Mouse (Mus musculus): Measurements from ENCODE around the gene Gdf9.
"Not testable (repeated sequence)": the region's sequence is repeated elsewhere in the genome, so short reads cannot be mapped to it uniquely, and the experiment has no call there.

Gene Gdf9

DNA sequence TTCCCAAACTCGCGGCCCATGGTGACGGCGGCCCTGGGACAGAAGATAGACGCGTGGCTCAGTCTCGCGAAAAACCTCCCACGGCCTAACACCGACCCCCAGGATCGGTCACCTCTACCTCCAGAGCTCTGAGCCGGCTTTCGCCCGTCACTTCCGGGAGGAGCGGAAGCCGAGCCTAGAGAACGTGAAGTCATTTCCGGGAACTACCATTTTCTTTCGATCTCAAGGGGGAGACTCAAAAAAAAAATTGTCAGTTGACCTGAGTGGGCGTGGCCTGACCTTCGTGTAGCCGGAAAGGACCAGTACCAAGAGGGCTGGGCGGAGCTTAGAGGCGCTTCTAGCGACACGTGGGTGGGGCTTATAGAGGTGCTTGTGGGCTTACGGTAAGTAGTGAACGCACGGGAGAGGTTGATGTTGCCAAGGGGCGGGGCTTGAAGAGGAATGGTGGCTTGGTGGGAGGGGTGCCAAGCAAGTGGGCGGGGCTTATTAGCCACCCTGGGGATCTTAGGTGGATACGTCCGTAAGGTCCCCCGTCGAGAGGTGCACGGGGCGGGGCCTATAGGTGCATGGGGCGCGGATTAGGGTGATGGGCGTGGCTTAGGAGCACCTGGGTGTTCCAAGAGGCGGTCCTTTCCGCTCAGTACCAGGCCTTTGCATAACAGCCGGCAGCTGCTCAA lies at the start of gene Gdf9, which contains the start of gene Uqcrq:
Gene Gdf9, plus strand, starts transcription at position 354 of the 677 bp plus-strand sequence.
Gene Uqcrq, minus strand, starts transcription at position 162 of the 677 bp plus-strand sequence.
- peak; percentile 99 to 100 for DNase-seq

DNA sequence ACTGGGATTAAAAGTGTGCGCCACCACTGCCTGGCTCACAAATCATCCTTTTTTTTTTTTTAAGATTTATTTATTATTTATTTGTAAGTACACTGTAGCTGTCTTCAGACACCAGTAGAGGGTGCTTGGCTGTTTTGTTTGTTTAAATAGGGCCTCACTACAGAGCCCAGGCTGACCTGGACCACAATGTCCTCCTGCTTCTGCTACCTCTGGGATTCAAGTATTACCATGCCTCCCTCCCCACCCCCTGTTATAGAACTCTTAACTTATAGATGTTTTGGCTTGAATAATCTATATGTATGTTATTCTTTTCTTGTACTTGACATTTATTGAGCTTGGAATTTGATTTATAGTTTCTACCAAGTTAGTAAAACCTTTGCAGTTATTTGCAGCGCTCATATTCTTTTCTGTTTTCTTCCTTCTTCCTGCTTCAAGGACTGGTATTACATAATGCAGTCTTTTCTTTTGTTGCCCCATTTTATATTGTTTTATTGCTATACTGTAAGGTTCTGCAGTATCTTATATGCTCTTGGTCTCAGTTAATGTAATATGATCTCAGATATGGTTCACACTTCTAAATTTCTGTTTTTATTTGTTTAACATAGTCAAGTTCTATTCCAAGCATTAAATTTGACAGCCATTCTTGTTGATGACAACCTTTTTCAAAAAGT lies 46.9 kb upstream of the Gdf9 start:
- no peak for DNase-seq

DNA sequence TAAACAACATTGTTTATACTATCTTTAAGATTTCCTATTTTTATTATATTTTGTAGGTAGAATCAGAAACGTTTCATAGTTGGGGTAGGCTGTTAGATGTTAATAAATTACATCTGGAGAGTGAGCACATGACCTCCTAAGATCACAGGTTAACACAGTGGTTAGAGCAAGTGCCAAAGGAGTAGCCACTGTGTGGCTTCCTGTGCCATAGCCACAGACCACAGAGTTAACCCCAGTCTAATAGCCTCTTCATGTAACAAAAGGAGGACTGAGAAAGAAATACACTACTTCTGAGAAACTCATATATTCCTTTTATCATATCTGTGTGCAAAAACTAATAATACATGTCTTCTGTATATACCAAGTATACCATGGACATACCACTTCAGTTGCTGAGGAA lies 37.0 kb upstream of the Gdf9 start:
- DNase-seq, result no peak

DNA sequence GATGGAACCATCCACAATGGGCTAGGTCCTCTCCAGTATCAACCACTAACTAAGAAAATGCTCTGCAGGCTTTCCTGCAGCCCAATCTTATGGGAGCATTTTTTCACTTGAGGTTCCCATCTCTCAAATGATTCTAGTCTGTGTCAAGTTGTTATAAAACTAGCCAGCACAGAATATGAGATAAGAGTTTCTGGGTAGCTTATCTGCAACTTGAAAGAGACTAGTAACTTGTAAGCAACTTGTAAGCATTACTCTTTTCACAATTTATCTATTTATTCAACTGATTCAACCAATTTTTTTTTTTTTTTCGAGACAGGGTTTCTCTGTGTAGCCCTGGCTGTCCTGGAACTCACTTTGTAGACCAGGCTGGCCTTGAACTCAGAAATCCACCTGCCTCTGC lies 27.2 kb upstream of the Gdf9 start:
- no peak for DNase-seq

DNA sequence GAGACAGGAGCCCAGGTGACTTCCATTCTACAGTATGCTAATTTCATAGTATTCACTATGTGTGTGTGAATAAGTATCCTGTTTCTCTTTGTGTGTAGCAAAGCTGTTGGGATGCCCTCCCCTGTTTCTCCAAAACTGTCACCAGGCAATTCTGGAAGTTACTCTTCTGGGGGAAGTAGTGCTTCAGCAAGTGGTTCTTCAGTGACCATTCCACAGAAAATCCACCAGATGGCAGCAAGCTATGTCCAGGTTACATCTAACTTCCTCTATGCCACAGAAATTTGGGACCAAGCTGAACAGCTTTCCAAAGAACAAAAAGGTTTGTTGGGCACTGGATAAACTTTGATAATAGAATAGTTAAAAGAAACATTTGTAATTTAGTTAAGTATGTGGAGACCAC lies 19.1 kb upstream of the Gdf9 start:
- DNase-seq, result no peak

DNA sequence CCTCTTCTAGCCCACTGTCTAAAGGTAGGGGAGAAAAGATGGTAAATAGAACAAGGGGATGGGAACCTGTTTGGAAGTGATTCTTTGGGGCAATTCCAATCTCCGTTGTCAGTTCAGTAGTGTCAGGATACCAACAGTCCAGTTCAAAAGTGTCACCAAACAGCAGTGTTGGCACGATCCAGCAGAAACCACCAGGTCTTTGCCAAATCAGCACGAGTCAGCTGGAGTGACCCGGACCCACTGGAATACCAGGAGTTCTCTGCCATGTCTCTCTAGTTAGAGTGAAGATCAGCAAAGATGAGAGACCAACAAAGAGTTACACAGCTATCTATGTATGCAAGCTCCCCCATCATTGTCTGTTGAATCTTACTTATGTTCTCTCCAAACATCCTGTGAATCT lies 17.0 kb upstream of the Gdf9 start:
- DNase-seq, result no peak

DNA sequence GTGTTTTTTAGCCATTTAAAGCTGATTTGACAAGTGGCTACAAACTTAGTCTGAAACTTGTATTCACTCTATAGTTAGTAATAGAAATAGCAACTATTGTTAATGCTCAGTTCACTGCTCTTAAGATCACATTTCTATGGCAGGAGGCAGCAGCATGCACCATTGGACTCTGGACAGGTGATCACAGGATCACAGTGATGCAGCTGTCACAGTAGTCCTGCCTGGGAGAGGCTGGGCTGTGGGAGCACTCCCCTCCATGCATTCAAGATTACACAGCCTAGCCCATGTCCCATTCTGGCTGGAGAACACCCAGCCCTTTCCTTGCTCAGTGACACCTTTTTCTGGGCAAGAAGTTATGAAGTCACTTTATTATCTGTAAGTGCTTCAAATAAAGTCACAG lies 12.8 kb upstream of the Gdf9 start:
- DNase-seq, result no peak

DNA sequence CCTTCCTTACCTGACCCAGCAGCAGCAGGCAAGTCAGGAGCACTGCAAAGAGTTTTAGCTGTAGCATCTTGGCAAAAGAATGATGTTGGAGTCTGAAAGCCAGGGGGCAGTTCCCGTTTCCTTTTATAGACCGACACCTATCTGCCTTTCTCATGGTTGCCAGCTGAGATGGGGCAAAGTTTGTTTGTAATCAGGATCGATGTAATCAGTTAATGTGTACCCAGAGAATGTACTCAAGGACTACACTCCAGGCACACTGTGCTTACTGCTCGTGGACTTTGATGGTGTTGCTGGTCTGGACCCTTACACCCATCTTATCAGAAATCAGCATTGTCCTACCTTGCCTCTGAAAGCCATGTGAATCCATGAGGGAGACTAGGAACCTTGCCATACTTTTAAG lies 7.8 kb upstream of the Gdf9 start, which contains the start of gene Leap2:
Gene Leap2, minus strand, starts transcription at position 135 of the 400 bp plus-strand sequence.
- no peak for DNase-seq

DNA sequence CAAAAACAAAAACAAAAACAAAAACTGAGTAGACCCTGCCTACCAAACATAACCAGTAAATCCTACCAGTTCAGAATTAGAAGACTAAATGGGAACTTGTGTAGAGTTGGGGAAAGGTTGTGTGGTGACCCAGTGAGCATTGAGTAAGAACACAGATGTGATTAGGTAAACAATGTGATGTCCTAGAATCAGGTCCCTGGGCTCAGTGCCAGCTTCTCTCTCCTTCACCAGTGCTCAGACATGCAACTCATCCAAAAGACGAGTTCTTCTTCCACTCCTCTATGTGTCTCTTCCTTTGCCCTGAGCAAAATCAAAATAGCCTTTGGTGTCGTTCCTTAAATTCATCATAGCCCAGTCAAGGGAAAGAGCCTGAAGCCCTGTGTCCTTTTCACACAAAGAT lies 6.0 kb upstream of the Gdf9 start:
- no peak for DNase-seq

DNA sequence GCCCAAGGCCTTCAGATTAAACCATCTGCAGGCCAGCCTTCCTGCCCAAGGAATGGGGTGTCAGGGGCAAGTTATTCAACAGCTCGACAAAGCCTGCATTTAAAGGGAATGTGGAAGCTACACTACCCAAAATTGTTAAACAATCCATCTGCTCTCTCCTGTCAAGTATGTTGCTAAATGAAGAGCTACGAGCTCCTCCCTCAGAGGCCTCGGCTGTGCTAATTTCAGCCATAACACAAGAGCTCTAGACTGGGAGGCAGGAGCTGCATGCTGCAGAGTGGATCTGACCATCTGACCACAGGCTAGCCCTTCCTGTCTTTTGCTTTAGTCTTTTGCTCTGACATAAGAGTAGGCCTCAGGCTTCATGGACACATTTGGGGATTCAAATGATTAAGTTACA lies 5.6 kb upstream of the Gdf9 start:
- DNase-seq, result no peak

DNA sequence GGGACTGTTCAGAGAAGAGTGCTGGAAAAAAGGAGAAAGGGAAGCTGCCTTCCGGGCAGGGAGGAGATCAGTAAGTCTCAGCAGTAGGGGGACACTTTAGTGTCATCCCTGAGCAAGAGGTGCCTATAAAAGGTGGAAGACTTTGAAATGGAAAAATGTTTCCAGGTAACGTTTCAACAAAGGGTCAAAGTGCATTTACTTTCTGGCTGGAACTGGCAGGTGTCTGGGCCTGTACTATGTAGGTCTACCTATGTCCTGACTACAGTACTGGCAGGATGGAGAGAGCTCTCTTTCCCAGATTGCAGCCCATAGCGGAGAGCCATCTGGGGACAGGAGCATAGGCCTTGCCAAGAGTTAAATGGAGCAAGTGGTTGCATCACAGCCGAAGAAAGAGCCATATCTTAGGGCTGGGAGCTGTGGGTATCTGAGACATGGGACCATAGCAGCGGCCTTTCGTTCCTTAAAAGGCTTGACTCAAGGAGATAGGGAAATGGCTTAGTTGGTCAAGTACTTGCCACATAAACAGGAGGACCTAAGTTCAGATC lies 5.0 kb upstream of the Gdf9 start:
- DNase-seq, result no peak

DNA sequence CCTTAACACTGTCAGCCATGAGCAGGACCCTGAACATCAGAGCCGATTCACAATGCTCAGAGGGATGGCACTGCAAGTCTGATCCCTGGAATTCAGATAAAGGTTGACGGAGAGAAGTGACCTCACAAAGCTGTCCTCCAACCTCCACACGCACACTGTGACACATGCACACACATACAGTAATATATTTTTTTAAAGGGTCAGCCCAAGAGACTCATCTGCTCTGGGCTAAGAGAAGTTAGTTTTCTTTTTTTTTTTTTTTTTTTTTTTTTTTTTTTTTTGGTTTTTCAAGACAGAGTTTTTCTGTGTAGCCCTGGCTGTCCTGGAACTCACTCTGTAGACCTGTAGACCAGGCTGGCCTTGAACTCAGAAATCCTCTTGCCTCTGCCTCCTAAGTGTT lies 3.9 kb upstream of the Gdf9 start:
- DNase-seq, result not testable (repeated sequence)

DNA sequence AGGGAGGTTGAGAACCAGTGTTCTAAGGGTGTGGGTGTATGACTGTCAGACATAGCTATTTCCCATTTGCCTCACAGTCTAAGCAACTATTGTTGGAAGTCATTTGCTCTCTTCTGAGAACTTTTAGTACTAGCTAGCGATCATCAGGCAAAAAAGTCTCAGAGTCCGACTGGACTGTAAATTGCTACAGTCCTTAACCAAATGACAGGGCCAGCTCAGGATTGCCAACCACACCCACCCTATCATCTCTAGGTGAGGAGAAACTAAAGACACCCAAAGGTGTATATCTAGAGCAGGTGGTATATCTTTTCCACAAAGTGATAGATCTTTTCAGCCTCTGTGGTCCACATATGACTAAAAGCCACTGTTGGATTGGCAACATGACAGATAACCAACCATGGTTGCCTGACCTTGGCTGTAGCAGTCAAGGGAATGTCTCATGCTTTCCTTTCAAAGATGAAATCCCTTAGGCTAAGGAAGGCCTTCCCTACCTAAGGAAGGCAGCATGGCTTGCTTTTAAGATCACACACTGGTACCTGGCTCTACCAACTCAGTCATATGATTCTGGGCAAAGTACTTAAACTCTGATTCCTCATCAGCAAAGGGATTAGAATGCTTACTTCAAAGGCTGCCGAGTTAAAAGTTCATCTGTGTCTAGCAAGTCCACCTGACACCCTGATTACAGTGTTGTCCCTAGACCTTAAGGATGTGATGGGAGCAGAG lies 2.7 kb upstream of the Gdf9 start:
- DNase-seq, result no peak

DNA sequence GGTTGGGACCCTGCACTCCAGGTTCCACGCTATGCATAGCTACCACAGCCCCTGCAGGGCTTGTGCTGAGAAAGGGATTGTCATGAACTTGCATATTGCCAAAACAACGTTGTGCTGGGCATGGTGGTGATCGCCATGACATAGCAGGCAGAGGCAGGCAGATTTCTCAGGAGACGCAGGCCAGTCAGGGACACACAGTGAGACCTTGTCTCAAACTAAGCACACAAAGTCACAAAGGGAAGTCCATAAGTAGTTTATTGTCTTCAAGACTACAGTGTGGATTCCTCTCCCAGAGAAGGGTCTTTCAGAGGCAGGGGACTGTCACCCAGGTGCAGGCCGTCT lies 2.1 kb upstream of the Gdf9 start:
- no peak for DNase-seq

DNA sequence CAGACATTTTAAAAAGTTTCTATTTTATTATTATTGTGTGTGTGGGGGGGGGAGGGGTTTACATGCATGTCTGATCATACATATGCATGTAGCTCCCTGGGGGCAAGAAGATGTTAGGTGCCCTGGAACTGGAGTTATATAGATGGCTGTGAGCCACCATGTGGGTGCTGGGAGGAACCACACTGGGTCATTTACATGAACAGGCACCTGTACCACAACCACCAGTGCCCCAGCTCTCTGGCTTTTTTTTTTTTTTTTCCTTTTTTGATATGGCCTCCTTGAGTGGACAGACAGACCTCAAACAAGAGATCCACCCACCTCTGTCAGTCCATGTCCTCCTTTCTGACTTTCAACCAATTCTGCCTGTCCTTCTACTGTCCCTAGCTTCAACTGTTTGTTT lies 1.6 kb upstream of the Gdf9 start:
- DNase-seq, result no peak

DNA sequence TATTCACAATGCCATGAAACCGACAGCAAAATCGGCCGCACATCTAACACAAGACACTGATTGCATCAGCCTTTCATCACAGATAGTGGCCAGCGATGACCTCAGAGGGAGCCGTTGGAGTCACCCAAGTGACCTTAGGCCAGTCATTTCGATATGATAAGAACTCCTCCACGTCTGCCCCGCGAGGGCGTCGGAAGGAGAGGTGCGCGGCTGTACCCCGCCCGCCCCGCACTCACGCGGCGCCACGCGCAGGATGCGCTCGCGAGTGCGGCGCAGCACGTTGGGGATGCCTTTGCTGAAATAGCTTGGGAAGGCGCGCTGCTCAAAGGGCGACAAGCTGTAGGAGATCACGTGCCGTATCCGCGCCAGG lies 538 bp upstream of the Gdf9 start:
- no peak for DNase-seq

DNA sequence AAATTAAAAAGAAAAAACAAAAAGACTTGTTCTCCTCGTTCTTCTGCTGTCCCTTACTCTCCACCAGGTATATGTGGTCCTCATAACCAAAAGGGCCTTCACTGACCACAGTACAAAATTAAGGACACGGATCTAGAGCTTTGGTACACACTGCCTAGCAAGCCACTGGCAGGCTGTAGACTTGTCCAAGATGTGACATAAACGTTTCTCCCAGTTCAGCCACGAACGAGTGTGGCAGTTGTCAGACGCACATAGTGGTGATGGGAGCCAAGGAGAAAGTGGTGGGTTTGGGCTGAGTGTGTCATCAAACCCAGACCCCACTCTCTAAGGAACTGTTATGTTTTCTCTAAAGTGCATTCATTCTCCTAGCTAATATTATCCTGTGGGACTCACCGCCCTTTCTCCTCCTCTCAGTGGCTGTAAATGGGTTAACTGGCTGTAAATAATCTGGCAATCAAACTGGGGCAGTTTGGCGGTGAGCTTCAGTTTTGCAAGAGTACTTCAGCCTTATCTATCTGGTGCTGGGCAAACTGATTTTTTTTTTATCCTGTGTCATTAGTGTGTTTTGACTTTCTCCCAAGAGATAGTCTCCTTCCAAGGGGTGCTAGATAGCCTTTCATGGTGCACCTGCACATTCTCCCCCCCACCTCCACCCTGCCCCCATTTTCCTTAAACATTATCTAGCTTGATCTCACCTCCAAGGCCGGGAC lies 679 bp downstream of the Gdf9 start:
- no peak for DNase-seq

DNA sequence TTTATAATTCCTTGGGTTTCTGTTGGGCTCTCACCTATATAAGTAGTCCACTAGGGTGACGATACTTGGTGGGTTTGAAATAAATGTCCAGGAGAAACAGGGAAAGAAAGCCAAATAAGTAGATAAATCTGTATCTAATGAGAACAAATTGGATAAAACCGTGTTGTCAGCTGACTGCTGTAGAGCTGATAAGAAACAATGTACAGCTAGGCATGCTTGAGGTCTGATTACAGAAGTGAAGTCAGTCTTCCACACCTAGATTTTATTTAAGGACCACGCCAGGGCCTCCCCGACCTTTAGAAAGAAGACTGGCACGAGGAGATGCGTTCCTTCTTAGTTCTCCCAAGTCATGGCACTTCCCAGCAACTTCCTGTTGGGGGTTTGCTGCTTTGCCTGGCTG lies 2.2 kb downstream of the Gdf9 start:
- DNase-seq, result no peak

DNA sequence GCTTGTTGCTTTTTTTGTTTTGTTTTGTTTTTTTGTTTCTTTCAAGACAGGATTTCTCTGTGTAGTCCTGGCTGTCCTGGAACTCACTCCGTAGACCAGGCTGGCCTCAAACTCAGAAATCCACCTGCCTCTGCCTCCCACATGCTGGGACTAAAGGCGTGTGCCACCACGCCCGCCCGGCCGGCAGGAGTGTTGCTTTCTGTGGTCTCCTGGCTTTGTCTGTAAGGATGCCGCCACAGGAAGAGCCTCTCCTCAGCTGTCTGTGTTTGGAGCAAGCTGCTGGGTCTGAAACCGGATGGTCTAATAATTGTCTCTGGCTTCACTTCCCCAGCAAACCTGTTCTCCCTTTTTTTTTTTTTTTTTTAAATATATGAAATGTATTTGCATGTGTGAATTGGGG lies 4.7 kb downstream of the Gdf9 start:
- no peak for DNase-seq

DNA sequence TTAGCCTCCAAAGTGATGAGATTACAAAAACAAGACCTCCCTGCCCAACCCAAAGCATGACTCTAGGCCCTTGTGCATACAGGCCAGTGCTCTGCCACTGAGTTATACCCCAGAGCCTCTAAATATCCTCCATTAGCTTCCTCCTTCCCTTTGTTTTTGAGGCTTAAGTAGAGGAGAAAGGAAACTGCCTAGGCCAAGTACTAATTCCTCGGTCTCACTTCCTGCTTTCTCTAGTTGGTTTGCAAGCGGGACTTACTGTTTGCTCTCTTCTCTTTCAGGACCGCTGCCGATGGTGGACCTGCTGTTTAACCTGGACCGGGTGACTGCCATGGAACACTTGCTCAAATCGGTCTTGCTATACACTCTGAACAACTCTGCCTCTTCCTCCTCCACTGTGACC lies 5.5 kb downstream of the Gdf9 start:
- DNase-seq, result no peak

DNA sequence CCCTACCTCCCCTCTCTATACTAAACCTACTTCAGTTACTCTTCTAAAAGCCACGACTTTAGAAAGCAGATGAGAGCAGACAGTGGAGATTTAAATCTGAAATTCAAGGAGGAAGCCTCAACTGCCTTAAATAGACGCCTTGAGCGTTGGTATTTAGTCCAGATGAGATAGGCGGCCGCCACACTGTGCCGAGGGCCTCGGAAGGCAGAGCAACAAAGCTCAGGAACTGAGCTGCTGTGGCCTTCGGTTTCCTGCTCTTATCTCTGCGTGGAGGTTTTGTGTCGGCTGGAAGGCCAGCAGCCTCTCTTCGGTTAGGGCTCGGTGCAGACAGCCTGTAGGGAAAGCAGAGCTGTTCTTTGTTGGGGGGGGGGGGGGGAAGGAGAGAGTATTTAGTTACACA lies 11.1 kb downstream of the Gdf9 start:
- peak in 1 of 2 experiments; percentile 13 for DNase-seq

DNA sequence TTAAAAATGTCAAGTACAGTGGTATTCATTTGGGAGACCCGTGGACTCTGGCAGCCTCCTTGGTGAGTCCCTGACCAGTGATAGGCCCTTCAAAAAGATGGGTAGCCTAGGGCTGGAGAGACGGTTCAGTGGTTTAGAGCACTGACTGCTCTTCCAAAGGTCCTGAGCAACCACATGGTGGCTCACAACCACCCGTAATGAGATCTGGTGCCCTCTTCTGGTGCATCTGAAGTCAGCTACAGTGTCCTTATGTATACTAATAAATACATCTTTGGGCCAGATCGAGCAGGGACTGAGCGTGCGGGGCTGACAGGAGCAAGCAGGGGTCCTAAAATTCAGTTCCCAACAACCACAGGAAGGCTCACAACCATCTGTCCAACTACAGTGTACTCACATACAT lies 13.0 kb downstream of the Gdf9 start:
- peak in 1 of 2 experiments; percentile 29 for DNase-seq

DNA sequence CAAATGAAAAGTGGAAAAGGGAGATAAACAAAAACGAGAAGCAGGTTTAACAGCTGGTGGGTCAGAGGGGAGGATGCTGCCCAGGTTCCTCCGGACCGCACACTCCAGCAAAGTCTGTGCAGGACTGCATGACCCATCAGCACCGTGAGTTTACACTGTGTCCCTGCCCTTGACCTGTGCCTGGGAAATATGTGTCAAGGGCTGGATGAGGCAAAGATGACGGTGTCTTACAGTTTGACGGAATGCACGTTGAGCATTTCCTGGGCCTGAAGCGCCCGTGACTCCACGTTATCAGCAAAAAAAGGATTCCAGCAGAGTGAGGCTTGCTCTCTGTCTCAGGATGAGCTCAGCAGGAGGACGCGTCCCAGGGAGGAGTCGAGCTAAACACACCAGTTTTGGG lies 14.7 kb downstream of the Gdf9 start:
- DNase-seq, result no peak

Data from thymus, adult 18-20 months (tissue).